Mouse (Mus musculus) retina, postnatal 1 day (tissue): Measurements from ENCODE around the gene Mus81.

Experiments
- DNase-seq: peaks from one replicate; pipeline ENCODE4 v3.0.0-alpha.2; 2012

The Mus81 gene

DNA sequence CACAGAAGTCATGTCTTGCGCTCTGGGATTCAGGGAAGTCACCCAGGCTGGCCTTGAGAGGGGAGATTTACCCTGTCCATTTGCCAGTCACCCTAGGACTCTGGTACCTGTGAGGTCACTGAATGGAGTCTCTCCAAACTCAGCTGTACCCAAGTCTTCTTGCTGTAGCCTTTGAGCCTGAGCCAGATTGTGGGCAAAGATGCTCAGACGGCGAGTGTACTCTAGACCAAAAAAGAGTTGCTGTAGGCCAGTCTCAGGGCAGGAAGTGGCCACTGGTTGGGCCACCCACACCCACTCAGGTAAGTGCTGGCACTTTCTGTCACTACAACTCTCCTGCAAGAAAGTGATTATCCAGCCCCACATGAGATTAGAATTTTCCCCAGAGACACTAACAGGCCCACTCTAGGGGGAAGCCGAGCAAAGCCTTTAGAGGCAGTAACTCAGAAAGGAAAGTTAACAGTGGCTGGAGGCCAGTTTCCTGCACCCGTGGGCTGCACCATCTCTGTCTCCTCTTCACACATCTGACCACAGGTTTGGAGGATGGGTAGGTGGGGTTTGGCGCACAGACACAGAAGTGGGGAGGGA is 21.2 kb downstream of the Mus81 start:
- no peak for DNase-seq

- DNase-seq, result no peak
These were observed 23.2 kb downstream of the Mus81 start for GRCm38 (mm10) chr19:5465037-5465436.

DNA sequence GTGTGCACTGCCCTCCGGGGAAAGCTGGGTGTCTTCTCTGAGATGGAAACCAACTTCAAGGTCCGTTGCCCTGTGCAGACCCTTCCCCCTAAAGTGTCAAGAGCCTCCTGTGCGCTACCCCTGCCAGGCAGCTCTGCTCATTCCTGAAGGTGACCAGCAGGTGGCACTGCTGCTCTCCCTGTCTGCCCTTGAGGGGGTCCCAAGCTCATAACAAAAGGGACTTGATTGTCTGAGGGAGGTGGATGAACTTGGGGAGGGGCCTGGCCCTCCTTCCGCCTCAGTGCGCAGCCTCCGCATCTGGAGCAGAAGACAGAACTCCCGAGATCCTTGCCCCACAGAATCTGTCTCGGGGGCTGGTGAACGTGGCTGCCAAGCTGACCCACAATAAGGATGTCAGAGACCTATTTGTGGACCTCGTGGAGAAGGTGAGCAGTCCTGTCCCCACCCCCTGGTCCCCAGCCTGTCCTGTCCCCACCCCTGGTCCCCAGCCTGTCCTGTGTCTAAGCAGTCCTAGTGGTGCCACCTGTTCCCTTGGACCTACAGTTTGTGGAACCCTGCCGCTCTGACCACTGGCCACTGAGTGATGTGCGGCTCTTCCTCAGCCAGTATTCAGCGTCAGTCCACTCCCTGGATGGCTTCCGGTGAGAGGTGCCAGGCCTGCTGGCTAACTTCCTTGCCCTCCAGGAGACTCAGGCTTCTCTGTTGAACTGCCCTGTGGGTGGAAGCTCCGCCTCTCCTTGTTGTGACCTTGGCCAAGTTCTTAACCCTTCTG is 24.2 kb downstream of the Mus81 start:
- peak; percentile 91 for DNase-seq

DNA sequence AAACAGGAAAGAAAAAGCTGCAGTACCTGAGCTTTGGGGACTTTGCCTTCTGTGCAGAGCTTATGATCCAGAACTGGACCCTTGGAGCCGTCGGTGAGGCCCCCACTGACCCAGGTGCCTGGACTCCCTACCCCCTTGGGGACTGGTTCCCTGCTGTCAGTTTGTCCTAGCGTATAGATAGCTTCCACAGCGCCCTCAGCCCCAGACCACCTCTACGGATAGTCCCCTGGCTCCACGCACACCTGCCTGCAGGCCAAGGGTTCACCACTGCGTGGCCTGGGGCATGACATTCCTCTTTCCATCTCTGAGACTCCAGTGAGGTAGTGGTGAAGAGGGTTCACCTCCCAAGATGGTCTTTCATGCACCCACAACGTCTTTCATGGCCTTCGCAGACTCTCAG is 25.0 kb downstream of the Mus81 start:
- DNase-seq, result no peak

DNA sequence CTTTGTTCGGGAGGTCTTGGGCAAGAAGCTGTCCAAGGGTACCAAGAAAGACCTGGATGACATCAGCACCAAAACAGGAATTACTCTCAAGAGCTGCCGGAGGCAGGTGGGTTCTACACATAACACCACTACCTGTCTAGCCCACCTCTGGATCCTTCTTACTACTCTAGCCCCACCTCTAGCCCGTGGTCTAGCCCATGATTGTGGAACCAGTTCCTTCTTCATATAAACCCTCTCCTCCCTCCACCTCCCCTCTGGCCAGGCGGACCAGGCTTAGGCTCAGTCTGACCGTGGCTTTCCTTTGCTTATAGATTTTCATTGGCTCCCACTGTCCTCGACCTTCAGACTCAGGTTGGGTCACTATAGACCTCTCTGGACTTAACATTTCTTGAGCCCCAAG is 26.8 kb downstream of the Mus81 start:
- no peak for DNase-seq

GRCm38 (mm10) chr19:5460465-5460911 is 27.7 kb downstream of the Mus81 start, which contains the start of gene Fibp:
Fibp (plus strand) TSS chr19:5460615.
- DNase-seq, result peak; percentile 93

GRCm38 (mm10) chr19:5459896-5460295 is 28.3 kb downstream of the Mus81 start:
- no peak for DNase-seq

DNA sequence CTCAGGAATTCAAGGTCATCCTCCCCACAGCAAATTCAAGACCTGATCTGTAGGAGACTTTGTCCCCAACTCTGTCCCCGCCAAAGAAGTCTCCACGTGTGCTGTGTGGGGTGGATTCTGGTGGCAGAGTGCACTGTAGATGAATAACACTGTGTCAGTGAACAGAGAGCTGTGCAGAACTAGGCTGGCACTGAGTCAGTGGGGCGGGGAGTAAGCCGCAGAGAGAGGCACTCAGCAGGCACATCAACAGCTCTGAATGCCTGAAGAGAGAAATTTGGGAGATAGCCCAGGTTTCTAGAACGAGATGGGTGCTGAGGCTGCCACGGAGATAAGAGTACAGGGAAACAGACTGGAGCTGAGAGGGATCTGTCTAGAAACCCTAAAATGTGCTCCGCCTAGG is 29.2 kb downstream of the Mus81 start:
- no peak for DNase-seq

- DNase-seq, result no peak
These were observed 30.3 kb downstream of the Mus81 start, which contains the start of gene Ccdc85b for GRCm38 (mm10) chr19:5457746-5458442. Ccdc85b (minus strand) TSS chr19:5457894.

- DNase-seq, result peak; percentile 97
These were observed 31.1 kb downstream of the Mus81 start for GRCm38 (mm10) chr19:5456922-5457745.

GRCm38 (mm10) chr19:5456241-5456921 is 31.8 kb downstream of the Mus81 start:
- DNase-seq, result no peak

GRCm38 (mm10) chr19:5455568-5455967 is 32.6 kb downstream of the Mus81 start:
- no peak for DNase-seq

- no peak for DNase-seq
These were observed 33.2 kb downstream of the Mus81 start for GRCm38 (mm10) chr19:5455037-5455436.

- no peak for DNase-seq
These were observed 36.4 kb downstream of the Mus81 start for GRCm38 (mm10) chr19:5451766-5452165.

- DNase-seq, result no peak
These were observed 38.5 kb downstream of the Mus81 start for GRCm38 (mm10) chr19:5449673-5450072.

DNA sequence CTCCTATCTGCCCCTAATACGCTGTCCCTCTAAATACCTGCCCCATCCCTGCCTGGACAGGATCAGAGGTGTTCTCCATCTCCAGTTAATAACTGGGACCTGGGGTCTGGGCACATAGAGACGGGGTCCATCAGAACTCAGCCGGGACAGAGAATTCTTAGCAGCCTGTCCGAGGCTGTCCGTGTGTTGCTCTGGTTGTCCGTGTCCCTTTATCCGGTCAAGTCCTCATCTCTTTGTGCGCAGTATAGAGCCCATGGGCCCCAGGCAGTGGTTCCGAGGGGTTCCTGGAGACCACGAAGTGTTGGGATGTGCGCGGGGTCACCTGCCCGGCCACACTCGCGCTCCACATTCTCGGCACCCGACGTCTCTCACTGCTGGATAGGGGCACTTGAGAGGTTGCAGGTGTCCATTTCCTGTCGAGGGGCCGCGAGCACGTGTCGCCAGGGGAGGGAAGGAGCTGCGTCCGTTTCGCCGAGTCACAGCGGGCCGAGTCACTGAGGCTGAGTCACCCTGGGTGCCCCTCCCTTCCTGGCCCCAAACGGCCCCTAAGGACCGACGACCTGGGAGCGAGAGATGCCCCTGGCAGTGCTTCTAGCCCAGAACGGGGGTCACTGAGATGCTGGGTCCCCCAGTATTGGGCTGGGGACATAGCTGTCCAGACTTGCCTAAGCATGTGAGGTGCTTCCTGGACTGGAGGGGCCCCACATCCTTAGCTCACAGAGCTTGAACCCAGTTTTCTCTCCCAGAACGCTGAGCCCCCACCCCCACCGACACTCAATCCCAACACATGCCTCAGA is 39.6 kb downstream of the Mus81 start:
- peak; percentile 27 for DNase-seq

- peak; percentile 70 for DNase-seq
These were observed 40.5 kb downstream of the Mus81 start, which contains the start of gene Fosl1 for GRCm38 (mm10) chr19:5447515-5448353. Fosl1 (plus strand) TSS chr19:5447547.

- no peak for DNase-seq
These were observed 42.5 kb downstream of the Mus81 start for GRCm38 (mm10) chr19:5445747-5446146.

DNA sequence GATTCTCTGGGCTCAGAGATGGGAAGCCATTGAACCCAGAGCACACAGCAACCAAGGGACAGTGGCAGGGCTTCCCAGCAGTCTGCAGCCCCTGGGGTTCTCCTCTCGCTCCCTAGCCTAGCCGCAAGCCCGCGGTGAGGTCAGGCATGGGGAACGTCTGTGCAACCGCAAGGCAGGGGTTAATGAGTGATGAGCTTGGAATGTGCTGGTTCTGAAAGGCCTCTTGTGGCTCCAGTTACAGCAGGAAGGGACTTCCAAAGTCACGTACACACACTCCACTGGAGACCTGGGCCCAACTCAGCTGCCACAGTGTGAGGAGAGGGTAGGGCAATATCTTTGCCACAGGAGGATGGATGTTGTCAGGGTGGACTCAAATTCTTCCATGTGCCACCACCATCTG is 43.2 kb downstream of the Mus81 start:
- DNase-seq, result no peak

DNA sequence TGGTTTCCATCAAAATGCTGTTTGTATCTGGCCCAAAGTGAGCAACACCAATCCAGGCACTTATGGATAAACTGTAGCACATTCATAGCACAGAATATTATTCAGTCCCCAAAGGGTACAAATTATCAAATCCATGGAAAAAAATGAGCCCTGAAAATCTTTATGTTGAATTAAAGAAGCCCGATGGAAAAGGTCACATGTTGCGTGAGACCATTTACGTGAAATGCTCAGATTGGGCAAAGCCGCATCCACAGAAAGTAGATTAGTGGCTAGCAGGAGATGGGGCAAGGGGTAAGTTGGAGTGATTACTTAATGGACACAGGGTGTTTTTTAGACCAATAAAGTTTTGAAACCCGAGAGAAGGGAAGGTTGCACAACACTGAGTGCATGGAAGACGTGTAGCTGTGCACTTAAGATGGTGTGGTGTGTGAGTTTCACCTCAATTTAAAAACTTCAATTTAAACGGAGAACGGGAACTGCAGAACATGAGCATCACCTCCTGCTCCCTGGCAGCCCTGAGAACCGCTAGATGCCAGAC is 43.8 kb downstream of the Mus81 start:
- DNase-seq, result no peak
